Mouse (Mus musculus) spleen, adult 2 months (tissue): Measurements from ENCODE around the gene Kmt2d.

ENCODE experiments used
- CTCF ChIP-seq: fragments of 200-500 bp; IDR thresholded peaks from 2 replicates; pipeline ENCODE4 v1.5.1; 2011; ENCODE audit warnings: mild to moderate bottlenecking, inconsistent platforms; ENCODE audit not compliant: insufficient read depth, insufficient read length, insufficient replicate concordance; ENCODE audit errors: extremely low read depth
- POLR2A ChIP-seq: fragments of 200-500 bp; IDR thresholded peaks from 2 replicates; pipeline ENCODE4 v1.6.1; 2011; ENCODE audit warnings: low read depth, low read length, inconsistent platforms

DNA sequence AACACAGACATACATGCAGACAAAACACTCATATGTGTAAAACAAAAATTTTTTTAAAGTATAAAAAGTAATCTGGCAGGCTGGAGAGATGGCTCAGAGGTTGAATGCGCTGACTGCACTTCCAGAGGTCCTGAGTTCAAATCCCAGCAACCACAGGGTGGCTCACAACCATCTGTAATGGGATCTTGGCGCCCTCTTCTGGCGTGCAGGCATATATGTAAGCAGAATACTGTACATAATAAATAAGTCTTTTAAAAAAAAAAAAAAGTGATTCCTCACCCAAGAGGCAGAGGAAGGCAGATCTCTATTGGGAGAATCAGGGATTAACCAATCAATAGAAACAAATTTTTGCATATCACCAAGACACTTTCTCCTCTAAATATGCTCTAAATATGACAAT is 47.6 kb downstream of the Kmt2d start:
- no peak for TF ChIP-seq POLR2A
- TF ChIP-seq CTCF = no peak
